Mouse (Mus musculus) adipose tissue, adult 10 weeks (tissue): ENCODE measurements around the gene Srl. TPM values are rescaled to one million over a fixed set of nuclear protein-coding genes. Genes with fewer than 3 reads are reported as not detected.

Experiments
- polyA plus RNA-seq: library from polyadenylated mRNA; stranded (reverse); fragments of 350-450 nt; fragmentation: Illumina TruSeq; extraction: RNeasy Lipid Tissue Mini Kit (QIAGEN cat#74804); gene quantifications from one replicate; pipeline ENCODE4 v1.2.3, GENCODE M21; 2014; ENCODE audit warnings: low read depth, low replicate concordance

Gene Srl
- 4.3 TPM for polyA plus RNA-seq

DNA sequence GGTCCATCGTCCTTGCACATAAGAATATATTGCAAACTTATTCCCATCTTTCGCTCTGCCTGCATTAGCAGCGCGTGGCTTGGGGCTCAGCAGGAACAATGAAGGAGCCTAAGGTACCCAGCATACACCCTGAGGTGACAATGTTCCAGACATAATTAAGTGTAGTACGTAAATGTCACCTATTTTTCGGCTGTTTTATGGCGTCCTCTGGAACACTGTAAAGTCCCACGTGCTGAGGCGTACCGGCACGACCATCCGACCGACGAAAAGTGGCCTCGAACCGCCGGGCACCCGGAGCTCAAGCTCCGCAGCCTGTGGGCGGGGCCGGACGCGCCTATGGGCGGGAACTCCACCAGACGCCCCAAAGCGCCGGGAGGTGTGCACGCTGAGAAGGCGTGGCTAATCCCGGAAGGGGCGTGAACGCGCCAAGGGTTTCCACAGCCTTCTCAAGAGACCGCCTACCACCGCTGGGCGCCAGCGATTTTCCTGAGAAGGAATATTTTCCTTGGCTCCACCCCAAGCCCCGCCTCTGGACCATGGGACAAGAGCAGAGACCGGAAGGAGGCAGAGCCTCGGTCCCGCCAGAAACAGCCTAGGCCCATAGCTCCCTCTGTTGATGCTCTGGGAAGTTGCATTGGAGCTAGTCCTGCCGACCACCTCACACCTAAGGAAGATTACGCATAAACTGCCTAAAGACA is at the start of gene Srl:
Gene Srl (minus strand): TSS at position 316 of the 698 bp plus-strand sequence.

DNA sequence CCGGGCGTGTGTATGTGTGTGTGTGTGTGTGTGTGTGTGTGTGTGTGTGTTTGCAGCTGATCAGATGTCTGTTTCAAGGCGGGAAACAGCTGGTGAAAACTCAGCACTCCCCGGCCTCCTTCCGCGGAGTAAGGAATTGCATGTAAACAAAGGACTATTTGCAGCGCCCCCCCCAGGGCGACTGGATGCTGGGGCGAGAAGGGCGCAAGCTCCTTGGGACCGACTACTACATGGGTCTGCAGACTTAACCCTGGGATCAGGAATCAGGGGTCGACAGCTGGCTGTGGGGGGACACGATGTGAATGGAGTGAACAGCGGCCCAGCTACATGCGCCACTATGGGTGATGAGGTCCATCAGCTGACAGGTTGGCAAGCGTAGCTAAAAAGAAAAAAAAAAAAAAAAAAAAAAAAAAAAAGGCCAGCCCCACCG is 18.1 kb upstream of the Srl start, which contains the start of gene Tfap4:
Gene Tfap4 (minus strand): TSS at position 140 of the 430 bp plus-strand sequence.

Other genes with a start within 250 kb of the Srl start
- gene Adcy9, start 121.3 kb downstream of the Srl start, polyA plus RNA-seq = 6.3 TPM
- gene Tfap4, start 18.0 kb upstream of the Srl start, polyA plus RNA-seq = 4.5 TPM
- 14.7 TPM for gene Glis2, start 52.9 kb upstream of the Srl start, polyA plus RNA-seq
- gene Pam16, start 83.2 kb upstream of the Srl start, polyA plus RNA-seq = 63.5 TPM
- gene Vasn, start 98.1 kb upstream of the Srl start, polyA plus RNA-seq = 20.9 TPM
- gene Dnaja3, start 98.2 kb upstream of the Srl start, polyA plus RNA-seq = 41.8 TPM
- gene Coro7, start 138.0 kb upstream of the Srl start, polyA plus RNA-seq = 39.4 TPM
- gene Nmral1, start 177.5 kb upstream of the Srl start, polyA plus RNA-seq = 9.1 TPM
- 87.0 TPM for gene Hmox2, start 184.5 kb upstream of the Srl start, polyA plus RNA-seq
- gene Cdip1, start 248.5 kb upstream of the Srl start, polyA plus RNA-seq = 65.2 TPM